ENCODE assay signal across 15 mouse cellular contexts in the genomic region with DNA sequence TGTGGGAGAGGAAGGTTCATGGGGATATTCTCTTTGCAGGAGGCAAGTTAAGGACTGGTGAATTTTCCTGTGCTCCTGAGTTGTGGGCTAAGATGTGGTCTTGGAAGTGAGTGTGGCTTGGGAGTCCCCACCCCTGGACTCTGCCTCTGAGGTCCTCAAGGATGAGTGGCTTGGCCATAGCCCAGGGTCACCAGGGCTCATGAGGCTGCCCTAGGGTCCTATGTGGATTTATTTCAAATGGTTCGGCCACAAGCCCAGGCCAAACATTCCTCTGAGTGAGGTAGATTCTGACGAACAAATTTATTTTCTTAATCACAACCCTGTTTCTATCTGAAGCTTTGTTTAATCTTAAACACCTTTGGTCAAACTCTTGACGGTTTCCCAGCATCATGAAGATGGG.
"Had no signal": no experiment of that assay in that cellular context is flagged by ENCODE, and none has a peak within 500 bp of the region (broad histone marks: within the 10 kb centered on the region; RNA-seq: fewer than 3 reads in every experiment).

No protein-coding gene starts in this region.

- H3K36me3 ChIP-seq: lung, embryonic 15.5 days; midbrain, embryonic 13.5 days; midbrain, embryonic 15.5 days; neural tube, embryonic 12.5 days; stomach, embryonic 15.5 days had no signal

- H3K9me3 ChIP-seq: lung, embryonic 15.5 days; megakaryocyte, embryonic 14.5 days; midbrain, embryonic 13.5 days; midbrain, embryonic 15.5 days; neural tube, embryonic 12.5 days; stomach, embryonic 15.5 days had no signal

- H3K4me3 ChIP-seq: lung, embryonic 15.5 days; megakaryocyte, embryonic 14.5 days; midbrain, embryonic 13.5 days; midbrain, embryonic 15.5 days; neural tube, embryonic 12.5 days; stomach, embryonic 15.5 days had no signal

- H3K27me3 ChIP-seq: lung, embryonic 15.5 days; midbrain, embryonic 13.5 days; midbrain, embryonic 15.5 days; neural tube, embryonic 12.5 days; stomach, embryonic 15.5 days had no signal

- H3K4me1 ChIP-seq: midbrain, embryonic 15.5 days had no signal

- H3K27ac ChIP-seq: lung, embryonic 15.5 days; macrophage; midbrain, embryonic 13.5 days; midbrain, embryonic 15.5 days; neural tube, embryonic 12.5 days; stomach, embryonic 15.5 days; stomach, postnatal 0 days had no signal

- DNase-seq: lung, adult 2 months; lung, postnatal 14 days; lung, postnatal 36 days; right cerebral cortex, postnatal 14 days; thymus, adult 2 months; thymus, postnatal 25 days; thymus, postnatal 4 days had no signal
